Mouse (Mus musculus): ENCODE results near the gene Lbr. TPM values are rescaled to one million over a fixed set of nuclear protein-coding genes. Genes with fewer than 3 reads are reported as not detected.

Lbr gene
- 27.8 and 30.6 TPM in 2 replicates for polyA plus RNA-seq (2015; fragmentation: Nextera tagmentation; extraction: Ambion mirVana)

DNA sequence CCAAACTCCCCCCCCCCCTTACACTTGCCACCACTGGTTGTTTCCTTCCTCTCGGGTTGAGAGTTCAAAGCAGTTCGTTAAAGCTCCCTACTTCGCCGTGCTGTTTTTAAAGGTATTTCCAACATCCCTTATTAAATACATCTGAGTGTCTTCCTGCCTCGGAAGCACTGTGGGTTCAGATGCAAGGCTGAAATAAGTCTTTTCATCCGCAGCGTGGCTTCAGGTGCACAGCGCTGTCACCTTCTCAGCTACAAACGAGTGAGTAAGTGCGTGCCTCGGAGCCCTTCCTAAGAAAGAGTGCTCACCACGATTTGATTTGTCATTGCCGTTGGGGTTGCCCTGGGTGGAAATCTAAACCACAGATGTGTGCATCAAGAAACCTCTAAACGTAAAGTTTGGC lies at the start of gene Lbr:
Gene Lbr, minus strand, starts transcription at position 266 of the 400 bp plus-strand sequence.
- Histone ChIP-seq H3K4me1 (ENCODE audit: control insufficient read depth, insufficient read depth, low read length) (peaks cover 29% of the 10 kb centered on the region), H3K27me3 (ENCODE audit: control insufficient read depth, insufficient read depth, low read depth, low read length) (no peaks in the 10 kb centered on the region), H3K4me3 (ENCODE audit: low read depth, low read length) (peak within 1 kb of the TSS; percentile 93), H3K4me2 (ENCODE audit: low read length) (peak within 1 kb of the TSS; percentile 75), H3K36me3 (ENCODE audit: control insufficient read depth, insufficient read depth, low read length) (no peaks in the 10 kb centered on the region), H3K27ac (ENCODE audit: low read length) (peak within 1 kb of the TSS; percentile 93), H3K9me3 (replicated peaks; ENCODE audit: control insufficient read depth, low read length, poor library complexity, severe bottlenecking) (no peaks in the 10 kb centered on the region), H3K9ac (ENCODE audit: low read depth, low read length) (peak within 1 kb of the TSS; percentile 91)
- ATAC-seq: peak; percentile 19; the same call in 1 of the 2 replicates
- 0% methylated on average over 14 of the region's 14 CpGs for WGBS

- H3K27me3 ChIP-seq (ENCODE audit: control insufficient read depth, insufficient read depth, low read depth, low read length): no peaks in the 10 kb centered on the region
- no peak overlapping the region for H3K4me3 ChIP-seq (ENCODE audit: low read depth, low read length)
- 88% methylated on average over 7 of the region's 7 CpGs for WGBS
- H3K4me2 ChIP-seq (ENCODE audit: low read length): no peak overlapping the region
- H3K27ac ChIP-seq (ENCODE audit: low read length): no peak overlapping the region
- H3K36me3 ChIP-seq (ENCODE audit: control insufficient read depth, insufficient read depth, low read length): no peaks in the 10 kb centered on the region
- H3K9me3 ChIP-seq (replicated peaks; ENCODE audit: control insufficient read depth, low read length, poor library complexity, severe bottlenecking): no peaks in the 10 kb centered on the region
- H3K4me1 ChIP-seq (ENCODE audit: control insufficient read depth, insufficient read depth, low read length): no peaks in the 10 kb centered on the region; the same call in 1 of the 2 replicates
- H3K9ac ChIP-seq (ENCODE audit: low read depth, low read length): no peak overlapping the region
- no peak for ATAC-seq
Measured at GRCm38 (mm10) chr1:181889670-181890069, 46.8 kb upstream of the Lbr start.

DNA sequence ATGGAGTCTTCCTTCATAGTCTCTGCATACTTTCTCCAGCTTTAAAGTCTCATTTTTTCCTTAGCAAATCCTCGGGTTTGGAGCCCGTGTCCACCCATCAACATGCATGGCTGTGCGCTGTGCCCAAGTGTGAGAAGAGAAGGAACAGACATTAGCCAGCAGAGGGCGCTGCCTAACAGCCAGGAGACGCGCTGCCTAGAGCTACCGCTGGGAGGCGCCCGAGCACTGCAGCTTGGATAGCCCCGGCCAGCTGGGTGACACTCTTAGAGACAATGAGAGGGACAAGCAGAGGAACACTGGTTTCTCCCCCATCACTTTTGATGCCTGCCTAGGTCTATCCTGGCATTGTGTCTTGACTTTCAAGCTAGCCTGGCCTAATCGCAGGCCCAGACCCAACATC lies 46.0 kb upstream of the Lbr start:
- Histone ChIP-seq H3K4me2 (ENCODE audit: low read length) (peak overlapping the region; percentile 17; the same call in 1 of the 2 replicates), H3K4me1 (ENCODE audit: control insufficient read depth, insufficient read depth, low read length) (no peaks in the 10 kb centered on the region; the same call in 1 of the 2 replicates), H3K4me3 (ENCODE audit: low read depth, low read length) (no peak overlapping the region), H3K36me3 (ENCODE audit: control insufficient read depth, insufficient read depth, low read length) (no peaks in the 10 kb centered on the region), H3K27ac (ENCODE audit: low read length) (no peak overlapping the region), H3K9ac (ENCODE audit: low read depth, low read length) (0 out of 2 replicates have a peak overlapping the region, but pooled peaks have one; percentile 20), H3K9me3 (replicated peaks; ENCODE audit: control insufficient read depth, low read length, poor library complexity, severe bottlenecking) (no peaks in the 10 kb centered on the region), H3K27me3 (ENCODE audit: control insufficient read depth, insufficient read depth, low read depth, low read length) (no peaks in the 10 kb centered on the region)
- 7% methylated on average over 11 of the region's 11 CpGs for WGBS
- peak; percentile 76 for ATAC-seq

DNA sequence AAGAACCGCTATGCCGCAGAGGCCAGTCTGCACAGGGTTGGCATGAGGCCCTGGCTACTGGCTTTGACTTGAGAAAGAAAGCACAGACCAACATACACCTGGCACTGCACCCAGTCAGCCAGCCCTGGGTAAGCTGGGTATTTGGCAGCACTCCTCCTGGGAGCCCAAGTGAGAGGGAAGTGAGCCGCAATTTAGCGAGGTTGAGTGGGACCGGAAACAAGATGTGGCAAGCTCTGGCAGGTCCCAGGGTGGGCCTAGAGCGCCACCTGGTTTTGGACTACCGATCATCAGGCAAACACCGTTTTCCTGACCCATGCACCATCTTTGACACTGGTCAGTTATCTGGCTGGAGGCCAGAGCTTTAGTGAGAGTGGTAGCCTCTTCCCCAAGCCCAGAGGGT lies 38.7 kb upstream of the Lbr start:
- no peaks in the 10 kb centered on the region for H3K9me3 ChIP-seq (replicated peaks; ENCODE audit: control insufficient read depth, low read length, poor library complexity, severe bottlenecking)
- H3K27me3 ChIP-seq (ENCODE audit: control insufficient read depth, insufficient read depth, low read depth, low read length): no peaks in the 10 kb centered on the region
- H3K36me3 ChIP-seq (ENCODE audit: control insufficient read depth, insufficient read depth, low read length): no peaks in the 10 kb centered on the region
- peak overlapping the region; percentile 17; the same call in 1 of the 2 replicates for H3K27ac ChIP-seq (ENCODE audit: low read length)
- ATAC-seq: peak; percentile 78
- 23% methylated on average over 8 of the region's 8 CpGs for WGBS
- H3K4me3 ChIP-seq (ENCODE audit: low read depth, low read length): no peak overlapping the region
- no peak overlapping the region for H3K4me2 ChIP-seq (ENCODE audit: low read length)
- no peaks in the 10 kb centered on the region for H3K4me1 ChIP-seq (ENCODE audit: control insufficient read depth, insufficient read depth, low read length)
- no peak overlapping the region for H3K9ac ChIP-seq (ENCODE audit: low read depth, low read length)

DNA sequence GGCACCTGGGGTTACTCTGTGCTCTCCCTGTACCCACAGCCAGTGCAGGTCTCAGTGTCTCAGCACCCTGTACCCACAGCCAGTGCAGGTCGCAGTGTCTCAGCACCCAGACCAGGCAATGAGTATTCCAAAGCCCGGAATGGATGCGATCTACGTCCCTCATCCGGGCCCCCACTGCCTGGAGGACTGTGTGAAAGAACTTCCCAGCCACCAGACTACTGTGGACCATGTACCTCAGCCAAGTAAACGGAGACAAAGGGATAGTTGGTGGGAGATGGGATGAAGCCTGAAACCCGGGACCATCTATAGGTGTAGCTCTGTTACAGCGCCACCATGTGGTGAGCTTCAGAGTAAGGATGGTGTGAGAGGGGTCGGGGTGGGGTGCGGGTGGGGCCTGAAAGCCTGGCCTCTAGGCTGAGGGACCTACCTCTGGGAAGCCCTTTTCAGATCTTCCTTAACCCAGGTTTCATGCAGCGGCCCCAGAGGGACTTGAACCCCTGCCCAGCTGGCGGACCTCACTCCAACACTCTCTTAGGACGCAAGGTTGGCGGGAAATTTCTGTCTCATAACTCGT lies 38.0 kb upstream of the Lbr start:
- 51% methylated on average over 15 of the region's 15 CpGs for WGBS
- ATAC-seq: peak; percentile 32; the same call in 1 of the 2 replicates

DNA sequence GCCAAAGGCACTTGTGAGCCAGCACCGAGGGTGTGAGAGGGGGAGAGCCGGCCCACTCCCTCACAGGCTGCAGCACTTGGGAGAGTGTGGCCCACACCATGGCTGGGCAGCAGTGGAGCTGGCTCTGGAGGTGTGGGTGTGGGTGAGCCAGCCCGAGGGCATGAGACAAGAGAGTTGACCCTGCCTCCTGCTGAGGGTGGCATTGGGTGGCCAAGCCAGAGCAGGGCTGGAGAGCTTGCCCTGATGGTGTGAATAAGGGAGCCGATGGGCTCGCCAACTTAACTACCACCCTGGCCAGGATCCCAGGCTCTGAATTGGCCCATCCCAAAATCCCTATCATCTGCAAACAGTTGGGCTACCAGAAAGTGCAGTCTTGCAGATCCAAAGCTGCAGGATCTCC lies 35.6 kb upstream of the Lbr start:
- Histone ChIP-seq H3K9ac (ENCODE audit: low read depth, low read length) (no peak overlapping the region), H3K4me1 (ENCODE audit: control insufficient read depth, insufficient read depth, low read length) (no peaks in the 10 kb centered on the region), H3K27me3 (ENCODE audit: control insufficient read depth, insufficient read depth, low read depth, low read length) (no peaks in the 10 kb centered on the region), H3K4me3 (ENCODE audit: low read depth, low read length) (no peak overlapping the region), H3K36me3 (ENCODE audit: control insufficient read depth, insufficient read depth, low read length) (no peaks in the 10 kb centered on the region), H3K4me2 (ENCODE audit: low read length) (no peak overlapping the region), H3K9me3 (replicated peaks; ENCODE audit: control insufficient read depth, low read length, poor library complexity, severe bottlenecking) (no peaks in the 10 kb centered on the region), H3K27ac (ENCODE audit: low read length) (no peak overlapping the region)
- no peak; the same call in 1 of the 2 replicates for ATAC-seq
- WGBS: 62% methylated on average over 5 of the region's 5 CpGs

More for the DNA sequence above, 38.0 kb upstream of the Lbr start:
- Histone ChIP-seq H3K36me3 (ENCODE audit: control insufficient read depth, insufficient read depth, low read length) (no peaks in the 10 kb centered on the region), H3K27me3 (ENCODE audit: control insufficient read depth, insufficient read depth, low read depth, low read length) (no peaks in the 10 kb centered on the region), H3K4me2 (ENCODE audit: low read length) (no peak overlapping the region), H3K4me1 (ENCODE audit: control insufficient read depth, insufficient read depth, low read length) (no peaks in the 10 kb centered on the region), H3K4me3 (ENCODE audit: low read depth, low read length) (no peak overlapping the region), H3K9ac (ENCODE audit: low read depth, low read length) (no peak overlapping the region), H3K27ac (ENCODE audit: low read length) (no peak overlapping the region), H3K9me3 (replicated peaks; ENCODE audit: control insufficient read depth, low read length, poor library complexity, severe bottlenecking) (no peaks in the 10 kb centered on the region)

- no peaks in the 10 kb centered on the region for H3K36me3 ChIP-seq (ENCODE audit: control insufficient read depth, insufficient read depth, low read length)
- no peak overlapping the region for H3K4me2 ChIP-seq (ENCODE audit: low read length)
- 62% methylated on average over 5 of the region's 5 CpGs for WGBS
- H3K4me3 ChIP-seq (ENCODE audit: low read depth, low read length): no peak overlapping the region
- no peak overlapping the region for H3K27ac ChIP-seq (ENCODE audit: low read length)
- no peaks in the 10 kb centered on the region for H3K27me3 ChIP-seq (ENCODE audit: control insufficient read depth, insufficient read depth, low read depth, low read length)
- H3K4me1 ChIP-seq (ENCODE audit: control insufficient read depth, insufficient read depth, low read length): no peaks in the 10 kb centered on the region
- no peaks in the 10 kb centered on the region for H3K9me3 ChIP-seq (replicated peaks; ENCODE audit: control insufficient read depth, low read length, poor library complexity, severe bottlenecking)
- no peak for ATAC-seq
- no peak overlapping the region for H3K9ac ChIP-seq (ENCODE audit: low read depth, low read length)
Measured at GRCm38 (mm10) chr1:181877088-181877487, 34.2 kb upstream of the Lbr start.

DNA sequence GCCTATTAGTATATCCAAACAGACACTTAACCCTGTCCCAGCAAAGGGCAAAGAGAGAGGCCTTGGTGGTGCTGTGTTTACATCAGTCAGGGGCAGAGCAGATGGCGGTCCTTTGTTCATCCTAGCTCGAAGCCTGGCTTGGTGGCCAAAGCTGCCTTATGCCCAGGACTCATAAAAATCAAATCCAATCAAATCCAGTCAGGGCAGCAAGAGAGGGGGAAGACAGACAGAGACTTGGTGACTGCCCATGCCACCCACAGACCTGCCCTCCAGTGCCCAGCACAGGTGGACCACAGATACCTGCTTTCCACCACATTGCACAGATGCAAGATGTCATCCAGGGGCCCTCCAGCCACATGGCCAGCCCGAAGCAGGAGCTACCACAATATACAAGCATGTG lies 33.8 kb upstream of the Lbr start:
- no peaks in the 10 kb centered on the region for H3K36me3 ChIP-seq (ENCODE audit: control insufficient read depth, insufficient read depth, low read length)
- no peak for ATAC-seq
- WGBS: 76% methylated on average over 3 of the region's 3 CpGs

GRCm38 (mm10) chr1:181873086-181873920 lies 30.5 kb upstream of the Lbr start:
- 83% methylated on average over 9 of the region's 9 CpGs for WGBS
- no peak overlapping the region for H3K4me3 ChIP-seq (ENCODE audit: low read depth, low read length)
- H3K4me1 ChIP-seq (ENCODE audit: control insufficient read depth, insufficient read depth, low read length): no peaks in the 10 kb centered on the region
- H3K27ac ChIP-seq (ENCODE audit: low read length): no peak overlapping the region
- no peaks in the 10 kb centered on the region for H3K9me3 ChIP-seq (replicated peaks; ENCODE audit: control insufficient read depth, low read length, poor library complexity, severe bottlenecking)
- H3K9ac ChIP-seq (ENCODE audit: low read depth, low read length): no peak overlapping the region
- no peak overlapping the region for H3K4me2 ChIP-seq (ENCODE audit: low read length)
- no peaks in the 10 kb centered on the region for H3K27me3 ChIP-seq (ENCODE audit: control insufficient read depth, insufficient read depth, low read depth, low read length)
- ATAC-seq: no peak
- no peaks in the 10 kb centered on the region for H3K36me3 ChIP-seq (ENCODE audit: control insufficient read depth, insufficient read depth, low read length)

More for the DNA sequence above, 33.8 kb upstream of the Lbr start:
- Histone ChIP-seq H3K9me3 (replicated peaks; ENCODE audit: control insufficient read depth, low read length, poor library complexity, severe bottlenecking) (no peaks in the 10 kb centered on the region), H3K4me2 (ENCODE audit: low read length) (no peak overlapping the region), H3K4me1 (ENCODE audit: control insufficient read depth, insufficient read depth, low read length) (no peaks in the 10 kb centered on the region), H3K4me3 (ENCODE audit: low read depth, low read length) (no peak overlapping the region), H3K9ac (ENCODE audit: low read depth, low read length) (no peak overlapping the region), H3K27ac (ENCODE audit: low read length) (no peak overlapping the region), H3K27me3 (ENCODE audit: control insufficient read depth, insufficient read depth, low read depth, low read length) (no peaks in the 10 kb centered on the region)

All from midbrain, embryonic 16.5 days (tissue).